ENCODE assay signal across 14 mouse cellular contexts in the genomic region with DNA sequence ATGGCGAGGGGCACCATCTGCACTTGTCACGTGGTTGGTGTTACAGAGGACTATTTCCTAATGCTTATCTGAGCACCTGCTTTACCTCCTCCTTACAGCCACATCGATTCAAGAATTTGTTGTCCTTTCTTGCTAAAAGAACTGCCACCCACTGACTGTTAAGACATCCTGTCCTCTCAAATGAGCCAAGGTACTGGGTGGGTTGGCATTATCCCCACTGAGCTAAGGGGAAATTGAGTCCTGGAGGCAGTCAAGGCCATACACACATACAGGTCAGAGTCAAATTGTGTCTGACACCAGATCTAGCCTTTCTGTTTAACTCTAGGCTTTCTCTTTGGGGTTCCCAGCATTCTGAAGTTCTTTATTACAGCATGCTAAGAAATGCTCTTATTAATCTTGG.
"Had no signal": no experiment of that assay in that cellular context is flagged by ENCODE, and none has a peak within 500 bp of the region (broad histone marks: within the 10 kb centered on the region; RNA-seq: fewer than 3 reads in every experiment).

No protein-coding gene starts in this region.

- H3K27ac ChIP-seq: limb, embryonic 12.5 days; liver, embryonic 14.5 days; midbrain, embryonic 15.5 days; neural tube, embryonic 13.5 days had no signal

- H3K27me3 ChIP-seq: limb, embryonic 12.5 days; midbrain, embryonic 15.5 days; neural tube, embryonic 13.5 days had no signal

- DNase-seq: kidney, postnatal 25 days; layer of hippocampus, adult 9-11 months; layer of hippocampus, postnatal 36 days; liver; lung, adult 2 months; lung, postnatal 36 days; right cerebral cortex, postnatal 14 days; thymus, postnatal 4 days had no signal

- H3K4me2 ChIP-seq: limb, embryonic 12.5 days; midbrain, embryonic 11.5 days; midbrain, embryonic 15.5 days; neural tube, embryonic 13.5 days had no signal

- ATAC-seq: lung, postnatal 0 days; midbrain, embryonic 15.5 days had no signal

- H3K9me3 ChIP-seq: midbrain, embryonic 15.5 days; neural tube, embryonic 13.5 days had no signal

- H3K9ac ChIP-seq: limb, embryonic 12.5 days; liver, embryonic 14.5 days; midbrain, embryonic 15.5 days; neural tube, embryonic 13.5 days had no signal

- H3K4me3 ChIP-seq: limb, embryonic 12.5 days; midbrain, embryonic 15.5 days; neural tube, embryonic 13.5 days had no signal
